Mouse (Mus musculus) ES-CJ7 (cell line): ENCODE results near the gene Vpreb2.
"Not testable (repeated sequence)": the region's sequence is repeated elsewhere in the genome, so short reads cannot be mapped to it uniquely, and the experiment has no call there.

ENCODE experiments used
- DNase-seq: peaks from one replicate; pipeline ENCODE4 v3.0.0; 2011; ENCODE audit warnings: low read depth, low spot score

Vpreb2 gene

DNA sequence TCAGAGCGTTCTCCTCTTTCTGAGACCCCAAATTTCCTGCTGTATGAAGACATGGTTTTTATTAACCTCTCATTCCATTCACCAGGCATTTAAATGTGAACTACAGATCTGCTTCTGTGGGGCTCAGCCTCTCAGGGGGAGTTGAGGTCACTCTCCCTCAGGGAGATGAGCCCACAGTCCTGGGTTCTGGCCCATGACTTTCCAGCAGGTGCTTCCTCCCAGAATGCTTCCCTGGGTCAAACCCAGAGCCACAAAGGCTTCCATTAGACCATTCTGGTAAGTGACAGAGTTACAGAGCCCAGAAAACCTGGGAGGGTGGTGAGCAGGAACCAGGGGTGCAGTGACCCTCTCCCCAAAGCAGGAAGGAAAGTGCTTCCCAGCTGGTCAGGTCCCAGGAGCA is at the start of gene Vpreb2:
Gene Vpreb2, plus strand, starts transcription at position 301 of the 400 bp plus-strand sequence.
- no peak for DNase-seq

DNA sequence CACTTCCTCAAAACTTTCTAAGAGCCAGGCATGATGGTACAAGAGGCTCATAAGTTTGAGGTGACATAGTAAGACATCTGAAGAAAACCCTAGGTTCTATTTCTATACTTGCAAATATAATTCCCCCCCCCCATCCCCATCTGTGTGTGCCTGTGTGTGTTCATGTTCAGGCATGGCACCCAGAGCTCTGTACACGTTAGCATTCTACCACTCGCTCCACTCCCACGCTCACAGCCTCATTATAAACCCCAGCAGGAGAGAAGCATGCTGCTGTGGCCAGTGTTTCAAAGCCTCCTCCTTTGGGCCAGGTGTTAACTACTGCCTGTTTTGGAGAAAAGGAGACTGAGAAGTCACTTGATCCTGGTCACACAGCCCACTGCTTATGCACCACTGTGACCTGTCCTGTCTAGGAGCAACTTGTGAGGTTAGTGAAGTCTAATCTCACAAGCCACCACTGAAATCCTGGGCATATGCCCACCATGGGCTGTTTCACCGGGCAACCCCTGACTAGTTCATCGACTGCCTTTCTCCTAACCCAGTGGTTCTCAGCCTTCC is 48.2 kb upstream of the Vpreb2 start:
- no peak for DNase-seq

DNA sequence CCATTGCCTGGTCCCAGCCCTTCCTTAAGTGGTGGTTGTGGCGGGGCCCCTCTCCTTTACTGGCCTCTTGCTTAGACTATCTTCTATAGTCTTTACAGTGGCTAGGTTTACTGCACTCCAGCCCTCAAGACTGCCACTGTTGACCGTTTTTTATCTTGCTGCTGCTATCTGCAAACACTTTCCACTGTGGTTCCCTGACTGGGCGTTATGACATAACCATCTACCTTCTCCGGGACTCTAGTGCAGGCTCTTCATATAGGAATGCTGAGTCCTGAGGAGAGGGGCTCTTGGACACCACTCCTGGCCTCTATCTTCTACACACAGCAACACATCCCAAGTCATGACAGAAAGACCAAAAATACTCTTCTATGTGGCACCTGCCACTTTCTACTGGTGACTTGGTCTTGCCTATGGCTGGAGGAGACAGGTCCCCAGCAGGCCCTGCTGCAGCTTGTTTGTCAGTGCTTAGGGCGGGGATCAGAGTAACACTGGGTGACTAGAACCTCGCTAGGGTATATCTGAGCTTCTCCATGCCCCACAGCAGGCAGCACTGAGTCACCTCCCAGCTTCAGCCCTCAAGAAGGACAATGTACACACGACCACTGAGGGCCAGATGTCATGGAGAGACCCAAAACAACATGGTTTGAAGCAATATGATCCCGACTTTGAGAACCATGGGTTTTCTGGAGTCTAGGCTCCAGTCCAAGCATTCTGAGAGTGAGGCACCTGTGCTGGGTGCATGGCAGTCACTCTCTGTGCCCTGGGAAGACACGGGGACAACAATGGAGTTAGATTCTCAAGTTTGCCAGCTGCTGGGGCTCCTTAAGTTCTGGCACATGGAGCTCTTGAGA is 46.4 kb upstream of the Vpreb2 start:
- DNase-seq = no peak

DNA sequence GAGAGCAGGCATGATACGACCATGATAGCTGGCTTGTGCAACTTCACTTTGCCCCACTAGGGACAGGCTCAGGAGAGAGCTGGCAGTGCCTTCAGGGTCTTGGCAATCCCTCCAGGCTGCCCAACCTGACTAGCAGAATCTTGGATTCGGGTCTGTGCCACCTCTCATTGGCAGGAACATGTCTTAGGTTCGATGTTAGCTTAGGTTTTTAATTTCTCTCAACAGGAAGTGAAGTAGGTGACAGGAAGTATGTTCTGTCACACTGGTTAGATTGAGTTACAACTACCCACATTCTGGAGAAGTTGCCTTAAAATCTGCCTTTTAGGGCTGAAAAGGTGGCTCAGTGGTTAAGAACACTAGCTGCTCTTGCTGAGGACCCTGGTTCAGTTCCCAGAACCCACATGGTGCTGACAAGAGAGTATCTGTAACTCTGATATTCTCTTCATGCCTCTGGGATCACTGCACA is 45.8 kb upstream of the Vpreb2 start:
- no peak for DNase-seq

DNA sequence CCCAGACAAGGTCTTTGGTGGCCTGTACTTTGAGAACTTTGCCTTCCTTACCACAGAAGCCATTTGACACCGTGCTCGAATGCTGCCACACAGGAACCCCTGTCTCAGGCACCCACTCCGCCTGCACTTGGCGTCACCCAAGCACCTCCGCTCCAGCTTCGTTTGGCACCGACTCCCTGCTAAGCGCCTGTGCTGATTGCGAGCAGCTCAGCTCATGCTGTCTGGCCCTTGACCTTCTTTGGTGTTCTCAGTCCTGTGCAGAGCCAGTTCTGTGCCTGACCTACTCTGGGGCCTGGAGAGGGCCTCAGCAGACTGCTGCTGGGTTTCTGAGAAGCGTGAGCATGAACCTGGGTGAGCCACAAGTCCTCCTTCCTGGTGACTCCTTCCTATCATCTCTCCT is 43.5 kb upstream of the Vpreb2 start:
- DNase-seq = no peak

DNA sequence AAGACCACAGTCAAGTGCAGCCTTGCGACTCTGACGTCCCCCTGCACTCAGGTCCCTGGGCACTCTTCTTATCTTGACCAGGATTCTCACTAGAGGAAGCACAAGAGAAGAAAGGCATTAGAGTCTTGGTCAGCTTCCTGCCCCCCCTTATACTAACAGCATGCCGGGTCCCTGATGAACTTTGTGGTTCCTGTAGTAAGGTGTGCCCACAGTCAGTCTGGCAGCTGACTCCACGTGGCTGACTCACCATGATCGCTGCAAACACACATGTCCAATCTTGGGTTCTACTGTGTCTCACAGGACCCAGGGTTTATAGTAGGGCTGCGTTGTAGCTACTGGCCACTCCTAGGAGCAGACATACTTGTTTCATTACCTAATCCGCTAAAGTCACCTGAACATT is 42.0 kb upstream of the Vpreb2 start:
- no peak for DNase-seq

DNA sequence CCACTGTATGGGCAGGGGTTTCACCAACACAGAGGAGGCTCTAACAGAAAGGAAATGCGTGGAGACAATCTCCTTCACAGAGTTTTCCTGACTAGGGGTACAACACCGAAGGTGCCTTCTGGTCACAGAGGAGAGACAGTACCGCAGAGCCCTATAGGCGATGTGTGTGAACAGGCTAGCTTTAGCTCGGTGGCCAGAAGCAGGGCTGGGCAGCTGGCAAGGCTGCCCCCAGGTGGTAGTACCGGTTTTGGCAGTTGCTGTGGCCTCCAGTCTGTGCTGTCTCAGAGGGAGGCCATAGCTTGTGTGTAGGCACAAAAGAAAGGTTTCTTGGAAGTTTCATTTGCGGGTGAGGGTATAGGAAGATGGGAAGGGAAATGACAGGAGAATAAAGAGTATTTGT is 41.4 kb upstream of the Vpreb2 start:
- peak; percentile 80 for DNase-seq

DNA sequence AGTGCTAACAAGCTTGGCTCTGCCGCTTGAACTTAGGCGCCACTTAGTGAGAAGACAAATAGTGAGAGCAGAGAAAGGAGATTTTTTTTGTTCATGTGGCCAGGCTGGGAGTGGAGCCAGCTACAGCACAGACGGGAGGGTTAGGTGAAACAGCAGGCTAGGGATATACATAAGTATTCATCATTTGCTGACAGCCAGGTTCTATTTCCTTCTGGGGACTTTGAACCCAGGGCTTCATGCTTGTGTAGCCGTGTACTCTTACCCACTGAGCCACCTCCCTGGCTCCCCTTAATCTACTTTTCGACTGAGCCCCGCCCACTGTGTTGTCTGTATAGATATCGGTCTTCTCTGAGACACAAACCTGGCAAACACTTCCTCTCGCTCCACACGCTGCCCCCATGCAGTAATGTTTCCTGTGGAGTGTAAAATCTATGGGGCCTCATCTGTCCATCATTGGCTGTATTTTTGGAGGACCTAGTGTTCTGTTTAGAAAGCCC is 40.9 kb upstream of the Vpreb2 start:
- DNase-seq = no peak

DNA sequence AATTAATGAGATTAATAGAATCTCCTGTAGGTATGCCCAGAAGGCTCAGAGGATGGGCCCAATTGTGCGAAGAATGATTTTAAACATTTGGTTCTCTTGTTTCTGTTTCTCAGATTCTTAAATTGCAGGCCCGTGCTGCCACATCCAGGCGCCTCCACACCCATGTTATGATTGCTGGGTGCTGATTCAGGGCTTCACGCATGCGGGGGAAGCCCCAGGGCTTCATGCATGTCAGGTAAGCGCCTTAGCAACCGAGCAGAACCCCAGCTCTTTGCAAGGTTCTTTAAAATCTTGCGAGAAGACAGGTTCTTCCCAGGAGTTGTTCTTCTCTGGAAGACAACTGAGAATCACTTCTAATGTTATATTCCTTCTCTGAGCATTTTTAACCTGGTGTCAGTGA is 36.8 kb upstream of the Vpreb2 start:
- no peak for DNase-seq

DNA sequence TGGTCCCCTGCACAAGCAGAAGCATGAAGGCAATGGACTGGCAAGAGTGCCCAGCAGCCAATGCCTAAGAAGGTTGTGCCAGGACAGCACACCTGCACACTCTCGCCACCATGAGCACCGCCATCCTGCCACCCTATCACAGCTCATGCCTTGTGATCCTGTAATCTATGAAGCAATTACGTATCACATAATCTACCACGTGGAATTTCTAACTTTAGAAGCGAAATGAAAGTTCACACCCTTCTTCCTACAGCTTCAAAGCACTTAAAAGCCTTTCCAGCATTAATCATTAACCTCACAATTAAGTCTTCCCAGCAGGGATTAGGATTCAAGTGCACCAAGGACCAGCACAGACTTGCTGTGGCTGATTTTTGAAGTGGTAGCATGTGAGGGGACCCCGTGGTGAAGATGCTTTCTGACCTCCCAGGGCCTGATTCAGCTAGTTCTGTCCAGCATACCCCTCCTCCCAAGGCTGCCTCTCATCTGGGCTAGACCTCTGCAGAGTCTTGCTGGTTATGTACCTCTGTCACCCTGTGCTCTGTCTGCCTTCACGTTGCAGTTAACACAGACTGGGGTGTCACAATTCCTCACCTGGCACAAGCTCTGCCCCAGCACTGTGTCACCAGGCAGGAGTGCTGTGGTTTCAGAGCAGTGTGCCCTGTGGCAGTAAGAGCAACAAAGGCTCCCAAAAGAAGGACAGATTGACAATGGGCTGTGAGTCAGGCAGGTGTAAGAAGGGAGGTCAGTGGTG is 35.0 kb upstream of the Vpreb2 start:
- DNase-seq = peak; percentile 61

DNA sequence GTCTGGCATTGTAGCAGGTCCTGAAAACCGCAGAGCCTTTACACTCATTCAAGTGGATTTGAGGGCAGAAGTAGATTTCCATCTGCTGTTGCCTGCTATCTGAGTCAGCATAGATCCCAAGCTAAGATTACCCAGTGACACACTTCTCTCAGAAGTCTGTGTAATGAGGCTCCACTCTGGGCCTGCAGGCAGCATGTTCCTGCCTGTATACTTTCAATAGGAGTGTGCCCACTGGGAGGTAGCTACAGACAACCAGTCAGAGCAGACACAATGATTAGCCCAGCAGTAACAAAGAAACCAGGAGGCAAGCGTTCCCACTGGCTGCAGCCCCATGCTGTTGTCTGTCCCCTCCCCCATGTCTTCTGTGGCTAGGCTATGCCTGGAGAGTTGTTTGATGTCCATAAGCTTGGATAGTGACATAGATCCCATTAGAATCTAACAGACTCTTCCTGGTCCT is 30.8 kb upstream of the Vpreb2 start:
- DNase-seq = no peak

DNA sequence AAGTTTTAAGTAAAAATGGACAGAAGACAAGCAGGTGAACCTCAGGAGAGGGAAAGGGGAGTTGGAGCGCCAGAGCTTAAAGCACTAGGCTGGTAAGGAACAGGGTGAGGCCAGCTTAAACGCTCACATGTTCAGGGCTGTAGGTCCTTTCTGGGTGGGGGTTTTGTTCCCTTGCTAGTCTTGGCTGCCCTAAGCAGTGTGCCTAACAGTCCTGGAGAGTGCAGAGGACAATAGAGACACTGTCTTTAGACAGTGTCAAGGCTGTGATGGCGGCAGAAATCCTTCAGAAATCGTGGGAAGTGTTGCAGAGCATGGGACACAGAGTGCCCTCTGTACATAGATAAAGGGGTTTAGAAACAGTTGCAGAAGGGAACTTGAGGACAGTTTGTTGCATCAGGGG is 30.2 kb upstream of the Vpreb2 start:
- no peak for DNase-seq

DNA sequence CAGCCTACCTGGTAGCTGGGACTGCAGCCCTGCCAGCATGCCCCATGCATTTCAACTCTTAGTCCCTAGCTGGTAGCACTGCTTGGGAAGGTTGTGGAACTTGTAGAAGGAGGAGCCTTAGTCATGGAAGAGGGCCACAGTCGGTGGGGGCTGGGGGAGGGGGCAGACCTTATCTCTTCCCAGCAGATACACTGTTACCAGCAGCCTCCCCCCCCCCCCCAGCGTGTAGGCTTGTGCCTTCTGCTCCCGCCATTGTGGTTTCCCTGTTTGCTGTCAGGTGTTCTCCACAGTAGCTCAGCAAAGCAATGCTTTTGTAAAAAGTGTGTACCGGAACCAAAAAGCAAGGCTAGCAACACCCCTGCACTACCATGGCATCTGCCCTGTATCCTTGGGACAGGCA is 28.6 kb upstream of the Vpreb2 start:
- DNase-seq = no peak

DNA sequence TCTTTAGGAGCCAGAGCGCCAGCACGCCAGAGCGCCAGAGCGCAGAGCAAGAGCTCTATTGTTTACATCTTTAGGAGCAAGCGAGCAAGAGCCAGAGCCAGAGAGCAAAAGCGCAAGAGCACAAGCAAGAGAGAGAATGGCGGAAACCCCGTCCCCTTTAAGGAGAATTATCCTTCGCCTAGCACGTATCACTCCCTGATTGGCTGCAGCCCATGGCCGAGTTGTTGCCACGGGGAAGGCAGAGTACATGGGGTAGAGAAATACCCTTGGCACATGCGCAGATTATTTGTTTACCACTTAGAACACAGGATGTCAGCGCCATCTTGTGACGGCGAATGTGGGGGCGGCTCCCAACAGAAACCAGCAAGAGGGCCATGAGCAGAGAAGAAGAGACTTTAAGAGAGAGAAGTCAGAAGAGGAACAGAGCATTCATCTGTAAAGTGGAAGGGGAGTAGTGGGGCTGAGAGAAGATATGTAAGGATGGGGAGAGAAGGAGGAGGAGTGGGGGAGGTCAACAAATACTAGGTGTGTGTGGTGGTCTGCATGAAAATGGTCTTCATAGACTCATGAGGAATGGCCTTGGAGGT is 24.1 kb upstream of the Vpreb2 start:
- not testable (repeated sequence) for DNase-seq

DNA sequence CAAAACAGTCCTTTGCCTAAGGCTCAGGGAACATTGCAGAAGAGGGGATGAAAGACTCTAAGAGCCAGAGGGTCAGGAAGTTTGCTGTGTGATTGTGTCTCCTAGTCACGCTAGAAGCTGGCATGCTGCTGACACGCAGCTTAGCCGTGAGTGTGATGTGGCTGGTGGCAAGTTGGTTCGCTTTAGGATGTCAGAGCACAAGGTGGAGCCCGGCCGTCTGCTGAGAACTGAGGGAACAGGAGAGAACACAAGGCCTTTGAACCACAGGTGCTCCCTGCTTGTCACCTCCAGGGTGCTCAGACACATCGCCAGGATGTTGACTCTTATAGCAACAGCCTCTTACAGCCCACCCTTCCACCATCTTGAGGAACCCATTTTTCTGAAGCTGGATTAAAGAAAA is 18.1 kb upstream of the Vpreb2 start:
- DNase-seq = no peak

DNA sequence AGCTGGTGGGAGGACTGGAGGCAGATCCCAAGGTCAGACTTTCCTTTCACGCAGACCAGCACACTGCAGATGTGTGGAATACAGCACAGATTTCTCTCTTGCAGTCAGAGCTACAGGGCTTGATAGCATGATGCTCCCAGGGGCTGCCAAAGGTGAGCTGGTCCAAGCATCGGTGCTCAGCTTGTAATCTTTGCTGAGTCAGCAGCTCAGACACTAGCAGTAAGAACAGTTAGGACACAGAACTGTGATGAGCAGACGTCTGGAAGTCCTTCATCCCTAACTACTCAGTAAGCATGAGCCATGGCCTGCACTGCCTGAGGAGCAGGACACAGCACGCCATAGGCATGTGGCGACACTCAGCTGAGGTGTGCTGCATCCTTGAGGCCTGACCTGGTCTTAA is 8.4 kb upstream of the Vpreb2 start:
- DNase-seq = no peak

DNA sequence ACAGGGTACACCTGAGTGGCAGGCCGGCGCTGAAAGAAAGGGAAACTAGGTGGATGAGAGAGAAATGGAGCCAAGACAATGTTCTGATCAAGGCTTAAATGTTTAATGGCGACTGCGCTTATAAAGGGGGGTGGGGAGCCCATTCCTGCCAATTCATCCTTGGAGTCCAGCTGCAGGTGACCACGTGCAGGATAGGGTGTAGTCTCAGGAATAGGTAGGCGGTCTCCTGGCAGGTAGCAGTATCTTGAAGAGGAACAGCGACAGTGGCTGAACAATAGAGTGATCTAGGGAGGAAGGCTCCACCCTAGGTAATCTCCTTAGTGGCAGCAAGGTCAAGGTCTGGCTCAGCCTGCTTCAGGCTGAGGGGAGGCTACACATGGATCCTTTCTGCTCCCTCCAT is 2.4 kb upstream of the Vpreb2 start:
- DNase-seq = peak; percentile 63

DNA sequence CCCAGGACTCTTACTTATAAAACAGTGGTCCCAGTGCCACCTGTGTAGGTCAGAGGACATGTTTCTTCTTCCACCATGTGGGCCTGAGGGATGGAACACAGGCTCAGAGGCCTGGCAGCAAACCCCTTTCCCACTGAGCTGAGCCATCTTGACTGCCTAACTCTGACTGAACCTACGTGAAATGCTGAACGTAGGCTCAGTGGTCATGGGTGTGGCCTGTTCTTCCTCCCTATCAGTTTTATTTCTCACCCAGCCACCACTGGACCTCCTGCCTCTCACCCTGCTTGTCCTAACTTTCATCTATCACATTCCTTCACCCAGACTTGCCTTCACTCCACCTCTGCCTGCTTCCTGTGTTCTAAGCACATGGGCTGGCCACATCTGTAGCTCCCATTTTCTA is 3.0 kb downstream of the Vpreb2 start:
- DNase-seq = no peak

DNA sequence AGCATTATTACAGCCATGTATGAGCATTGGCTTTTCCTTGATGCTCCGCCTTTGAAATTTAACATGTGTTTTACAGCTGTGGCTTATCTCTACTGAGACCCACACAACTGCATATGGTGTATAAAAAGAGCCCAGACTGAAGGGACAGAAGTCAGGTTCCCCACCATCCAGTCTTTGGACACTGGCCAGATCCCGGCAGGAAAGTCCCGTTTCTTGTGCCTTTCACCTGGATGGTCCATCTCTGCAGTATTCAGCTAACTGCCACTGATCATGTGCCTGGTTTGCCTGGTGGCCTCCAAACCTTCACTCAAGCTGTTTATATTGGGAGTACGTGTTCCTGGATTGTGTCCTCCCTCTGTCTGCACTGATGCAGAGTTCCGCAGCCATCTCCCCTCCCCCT is 4.0 kb downstream of the Vpreb2 start:
- no peak for DNase-seq

DNA sequence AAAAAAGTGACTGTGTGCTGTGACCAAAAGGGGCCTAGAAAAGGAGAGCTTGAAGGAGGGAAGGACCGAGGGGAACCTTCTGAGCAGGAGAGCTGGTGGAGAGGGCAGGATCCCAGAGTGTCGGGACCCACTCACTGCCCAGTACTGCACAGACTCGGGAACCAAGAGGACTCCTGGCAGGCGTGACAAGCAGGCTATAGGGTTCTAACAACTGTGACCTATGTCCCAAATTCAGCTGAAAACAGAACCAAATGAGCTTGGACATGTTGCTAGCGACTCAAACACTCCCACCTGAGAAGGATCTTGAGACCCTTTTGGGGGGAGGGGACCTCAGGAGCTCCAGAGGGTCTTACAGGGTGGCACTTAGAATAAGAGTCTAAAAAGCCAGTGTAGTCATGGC is 4.8 kb downstream of the Vpreb2 start:
- no peak for DNase-seq

DNA sequence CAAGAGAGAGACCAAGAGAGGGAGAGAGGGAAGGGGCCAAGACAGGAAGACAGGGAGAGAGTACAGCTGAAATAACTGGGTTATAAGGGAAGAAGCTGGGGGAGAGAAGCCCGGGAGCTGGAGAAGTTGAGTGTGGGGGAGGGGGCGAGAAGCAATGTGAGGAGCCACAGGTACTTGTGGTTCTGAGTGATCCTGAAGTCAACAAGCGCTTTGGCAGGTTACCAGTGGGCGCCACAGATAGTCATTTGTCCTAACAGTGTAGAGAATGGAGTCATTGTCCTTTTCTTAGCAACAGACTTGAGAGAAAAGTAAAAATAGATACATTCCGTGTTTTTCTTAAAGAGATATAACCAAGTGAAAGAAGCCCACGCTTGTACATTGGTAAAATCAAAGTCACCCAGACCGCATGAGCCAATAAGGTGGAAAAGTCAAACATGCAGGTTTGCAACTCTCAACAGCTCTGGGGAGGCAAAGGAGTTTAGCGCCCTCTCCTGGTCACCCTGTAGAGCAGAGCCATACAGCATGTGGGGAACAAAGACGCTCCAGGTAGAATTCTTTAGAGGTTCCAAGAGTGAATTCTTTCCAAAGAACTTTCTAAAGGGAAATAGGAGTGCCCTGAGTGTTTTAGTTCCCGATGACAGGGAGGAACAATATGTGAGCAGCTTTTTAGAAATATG is 6.4 kb downstream of the Vpreb2 start:
- DNase-seq = peak; percentile 71
